Mouse (Mus musculus) E14TG2a.4 (cell line): ENCODE results near the gene Rtl9.

Experiments
- H3K27me3 ChIP-seq: 2 replicates; pipeline ENCODE4 v1.6.1; 2014; ENCODE audit warnings: low read length, control low read depth; ENCODE audit not compliant: insufficient read depth
- H3K36me3 ChIP-seq: 2 replicates; pipeline ENCODE4 v1.6.1; 2014; ENCODE audit warnings: low read length, control low read depth; ENCODE audit not compliant: insufficient read depth
- H3K4me1 ChIP-seq: replicated peaks from 2 replicates; pipeline ENCODE4 v1.6.1; 2014; ENCODE audit warnings: low read depth, low read length, control low read depth
- H3K4me3 ChIP-seq: replicated peaks from 2 replicates; pipeline ENCODE4 v1.5.1; 2014; ENCODE audit warnings: mild to moderate bottlenecking, low read length
- H3K9me3 ChIP-seq: 2 replicates; pipeline ENCODE4 v1.6.1; 2014; ENCODE audit warnings: low read length, control low read depth
- CTCF ChIP-seq: conservative IDR thresholded peaks from 2 replicates; pipeline ENCODE4 v1.5.1; 2014; ENCODE audit warnings: low read length
- NANOG ChIP-seq: IDR thresholded peaks from 2 replicates; pipeline ENCODE4 v1.6.1; 2014; ENCODE audit warnings: borderline replicate concordance, low read length, mixed read lengths
- POU5F1 ChIP-seq: IDR thresholded peaks from 2 replicates; pipeline ENCODE4 v1.6.1; 2014; ENCODE audit warnings: low read length, borderline replicate concordance

Gene Rtl9

DNA sequence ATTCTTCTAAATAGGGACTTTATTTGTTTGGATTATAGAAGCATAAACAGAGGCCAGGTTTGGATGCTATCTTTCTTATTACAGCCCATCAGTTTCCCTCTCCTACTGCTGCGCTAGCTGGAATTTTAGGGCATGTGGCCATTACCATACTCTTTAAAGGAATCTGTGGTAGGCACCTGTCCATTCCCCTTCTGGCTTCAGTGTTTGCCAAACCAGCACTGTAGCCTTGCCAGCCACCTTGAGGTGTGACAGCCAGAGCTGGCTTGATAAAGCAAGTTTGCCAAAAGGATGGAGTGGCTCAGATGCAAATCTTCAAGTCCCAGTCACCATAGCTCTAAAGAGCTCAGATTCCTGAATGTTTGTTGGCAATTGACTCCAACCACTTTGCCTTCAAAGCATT, 32.3 kb upstream of the Rtl9 start:
- Histone ChIP-seq H3K9me3 (no peaks in the 10 kb centered on the region), H3K27me3 (no peaks in the 10 kb centered on the region), H3K36me3 (no peaks in the 10 kb centered on the region), H3K4me3 (no peak overlapping the region), H3K4me1 (peaks cover 14% of the 10 kb centered on the region)
- TF ChIP-seq NANOG: no peak
- TF ChIP-seq CTCF: no peak
- no peak for TF ChIP-seq POU5F1

DNA sequence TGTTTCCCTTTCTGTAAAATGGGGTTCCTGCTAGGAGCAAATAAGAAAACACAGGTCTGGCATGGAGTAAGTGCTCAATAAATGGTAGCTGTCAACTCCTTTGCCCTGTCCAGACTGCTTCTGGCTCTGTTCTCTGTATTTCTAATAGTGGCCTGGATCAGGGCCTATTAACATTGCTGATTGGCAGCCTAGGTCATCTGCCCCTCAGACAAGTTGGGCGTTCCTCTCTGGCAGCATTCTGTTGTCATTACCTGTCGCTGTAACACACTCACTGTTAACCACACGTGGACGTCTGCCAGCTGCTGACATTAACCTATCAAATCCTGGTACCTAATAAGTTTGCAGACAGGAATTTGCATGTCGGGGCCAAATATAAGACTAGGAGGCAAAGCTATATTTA, 31.8 kb upstream of the Rtl9 start:
- peaks cover 12% of the 10 kb centered on the region for H3K4me1 ChIP-seq
- no peak for TF ChIP-seq CTCF
- no peak for TF ChIP-seq NANOG
- TF ChIP-seq POU5F1: no peak
- H3K9me3 ChIP-seq: no peaks in the 10 kb centered on the region
- no peak overlapping the region for H3K4me3 ChIP-seq
- H3K27me3 ChIP-seq: no peaks in the 10 kb centered on the region
- no peaks in the 10 kb centered on the region for H3K36me3 ChIP-seq

DNA sequence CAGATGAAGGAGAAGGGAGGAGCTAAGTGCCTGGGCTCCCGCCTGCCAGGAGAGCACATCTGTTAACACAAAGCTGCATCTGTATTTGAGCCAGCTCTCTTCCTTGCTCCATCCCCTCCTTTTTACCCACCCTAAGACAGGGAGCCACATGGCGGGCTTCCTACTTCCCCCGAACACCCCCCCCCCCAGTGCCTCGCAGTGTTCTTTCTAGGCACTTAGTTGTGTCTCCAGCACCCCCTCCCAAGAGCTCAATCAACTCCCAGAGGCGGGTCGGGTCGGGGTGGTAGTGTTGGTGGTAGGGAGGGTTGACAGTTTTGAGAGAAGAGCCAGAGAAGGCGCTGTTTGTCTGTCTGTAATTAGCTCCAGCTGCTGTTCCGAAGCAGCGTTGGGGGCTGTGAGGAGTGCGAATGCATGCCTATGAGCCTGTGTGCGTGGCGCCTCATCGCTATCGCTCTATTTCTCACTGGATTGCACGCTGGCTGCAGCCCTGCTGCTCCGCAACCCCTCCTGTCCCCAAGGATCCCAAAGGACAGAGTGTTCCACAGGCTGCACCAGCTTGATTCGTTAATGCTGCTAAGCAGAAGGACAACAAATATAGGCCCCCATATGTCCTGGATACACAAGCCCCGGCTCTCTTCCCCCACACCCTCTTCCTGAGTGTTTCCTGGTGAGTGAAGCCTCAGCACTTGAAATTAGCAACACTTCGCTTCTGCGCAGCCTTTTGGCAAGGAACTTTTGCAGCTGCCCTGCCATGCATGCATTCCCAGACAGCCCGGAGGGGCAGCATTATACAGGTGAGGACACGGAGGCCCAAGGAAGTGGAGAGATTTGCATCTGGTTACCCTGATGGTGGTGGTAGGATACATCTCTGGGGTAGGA, 18.7 kb upstream of the Rtl9 start:
- Histone ChIP-seq H3K27me3 (peaks cover 14% of the 10 kb centered on the region; the same call in 1 of the 2 replicates), H3K9me3 (no peaks in the 10 kb centered on the region), H3K36me3 (no peaks in the 10 kb centered on the region), H3K4me1 (no peaks in the 10 kb centered on the region), H3K4me3 (peak overlapping the region; percentile 35; the same call in 1 of the 2 replicates)
- TF ChIP-seq POU5F1 (no peak), CTCF (no peak), NANOG (no peak)

DNA sequence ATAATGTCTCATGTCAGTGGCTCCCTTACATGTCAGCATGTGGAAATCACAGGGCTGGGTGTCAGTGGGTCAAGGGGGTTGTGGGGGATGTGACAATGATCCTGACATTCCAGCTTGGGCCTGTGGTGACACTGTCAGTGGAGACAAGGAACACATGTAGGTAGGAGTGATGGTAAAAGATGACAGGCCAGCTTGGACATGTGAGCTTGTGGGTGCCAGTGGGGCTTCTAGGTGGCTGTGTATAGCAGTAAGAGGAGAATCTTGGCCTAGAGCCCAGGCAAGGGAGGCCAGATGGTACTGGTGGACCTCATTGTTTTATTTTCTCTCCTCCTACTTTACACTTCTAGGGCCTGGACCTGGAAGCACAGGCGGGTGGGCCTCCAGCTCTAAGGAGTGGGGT, 16.7 kb upstream of the Rtl9 start:
- Histone ChIP-seq H3K27me3 (peaks cover 14% of the 10 kb centered on the region; the same call in 1 of the 2 replicates), H3K36me3 (no peaks in the 10 kb centered on the region), H3K4me1 (no peaks in the 10 kb centered on the region), H3K9me3 (no peaks in the 10 kb centered on the region), H3K4me3 (no peak overlapping the region)
- no peak for TF ChIP-seq NANOG
- TF ChIP-seq POU5F1: no peak
- TF ChIP-seq CTCF: no peak

DNA sequence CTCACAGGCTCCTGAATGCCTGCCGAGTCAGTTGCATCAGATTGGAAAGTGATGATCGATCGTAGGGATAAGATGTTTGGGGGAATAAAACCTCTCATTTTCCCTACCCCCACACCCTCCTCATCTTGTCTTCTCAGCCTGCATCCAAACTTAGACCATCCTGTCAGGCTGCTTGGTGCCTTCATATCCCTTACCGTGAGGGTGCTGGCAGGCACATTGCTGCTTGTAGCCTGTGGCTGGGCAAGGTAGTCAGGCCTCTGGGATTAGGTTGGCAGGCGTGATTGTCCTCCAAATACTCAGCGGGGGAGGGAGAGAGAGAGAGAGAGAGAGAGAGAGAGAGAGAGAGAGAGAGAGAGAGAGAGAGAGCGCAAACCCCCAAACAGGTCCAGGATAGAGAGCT, 11.2 kb upstream of the Rtl9 start:
- Histone ChIP-seq H3K4me3 (no peak overlapping the region), H3K9me3 (no peaks in the 10 kb centered on the region), H3K27me3 (no peaks in the 10 kb centered on the region), H3K36me3 (no peaks in the 10 kb centered on the region), H3K4me1 (no peaks in the 10 kb centered on the region)
- TF ChIP-seq CTCF (no peak), NANOG (no peak), POU5F1 (no peak)

DNA sequence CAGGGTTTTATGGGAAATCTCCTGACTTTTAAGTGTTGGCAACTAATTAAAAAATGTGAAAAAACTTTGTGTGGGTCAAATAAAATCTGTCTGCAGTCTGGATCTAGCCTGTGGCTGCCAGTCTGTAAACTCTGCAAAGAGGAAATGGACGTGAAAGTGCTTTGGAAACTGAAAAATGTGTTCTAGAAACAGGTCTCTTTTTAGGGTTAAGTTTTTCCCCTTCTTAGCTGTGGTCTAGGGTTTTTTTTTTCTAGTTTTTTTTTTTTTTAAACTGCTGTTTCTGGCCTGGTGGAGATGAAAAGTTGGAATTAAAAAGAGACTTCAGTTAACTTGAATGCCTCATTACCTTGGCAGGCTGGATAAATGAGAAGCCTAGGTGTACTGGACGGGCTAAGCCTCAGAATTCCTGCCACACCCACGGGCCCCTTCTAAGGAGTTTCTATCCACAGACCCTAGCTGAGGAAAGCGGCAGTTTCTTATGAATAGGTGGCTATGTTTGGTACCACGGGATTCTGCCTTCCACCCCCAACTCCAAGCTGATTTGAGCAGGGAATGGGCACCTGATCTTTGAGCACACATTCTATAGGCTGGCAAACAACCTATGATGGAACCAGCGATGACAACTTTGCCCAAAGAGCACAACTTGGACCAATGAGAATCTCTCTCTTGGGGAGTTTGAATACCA, 8.3 kb upstream of the Rtl9 start:
- Histone ChIP-seq H3K27me3 (no peaks in the 10 kb centered on the region), H3K36me3 (no peaks in the 10 kb centered on the region), H3K9me3 (no peaks in the 10 kb centered on the region), H3K4me3 (no peak overlapping the region), H3K4me1 (no peaks in the 10 kb centered on the region)
- TF ChIP-seq CTCF (no peak), POU5F1 (no peak), NANOG (no peak)

DNA sequence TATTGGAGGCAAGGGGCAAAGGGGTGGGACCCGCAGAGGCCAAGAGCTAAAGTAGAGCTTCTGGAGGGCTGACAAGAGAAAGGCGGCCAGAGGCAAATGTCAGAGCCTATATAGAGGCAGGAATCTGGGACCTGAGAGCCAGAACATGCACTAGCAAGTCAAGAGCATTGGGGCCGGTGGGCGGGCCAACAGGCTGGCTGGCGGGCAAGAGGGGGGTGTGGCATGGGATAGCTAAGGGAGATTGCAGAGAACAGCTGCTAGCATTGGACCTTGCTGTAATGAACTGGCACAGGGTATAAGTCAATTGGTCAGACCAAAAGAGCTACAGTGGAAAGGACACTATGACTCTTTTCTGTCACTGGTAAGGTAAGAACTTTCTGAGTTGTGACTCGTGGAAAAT, 1.8 kb upstream of the Rtl9 start:
- TF ChIP-seq NANOG (no peak), POU5F1 (no peak), CTCF (no peak)
- H3K9me3 ChIP-seq: no peaks in the 10 kb centered on the region
- H3K4me1 ChIP-seq: no peaks in the 10 kb centered on the region
- no peak overlapping the region for H3K4me3 ChIP-seq
- H3K36me3 ChIP-seq: no peaks in the 10 kb centered on the region
- H3K27me3 ChIP-seq: no peaks in the 10 kb centered on the region

DNA sequence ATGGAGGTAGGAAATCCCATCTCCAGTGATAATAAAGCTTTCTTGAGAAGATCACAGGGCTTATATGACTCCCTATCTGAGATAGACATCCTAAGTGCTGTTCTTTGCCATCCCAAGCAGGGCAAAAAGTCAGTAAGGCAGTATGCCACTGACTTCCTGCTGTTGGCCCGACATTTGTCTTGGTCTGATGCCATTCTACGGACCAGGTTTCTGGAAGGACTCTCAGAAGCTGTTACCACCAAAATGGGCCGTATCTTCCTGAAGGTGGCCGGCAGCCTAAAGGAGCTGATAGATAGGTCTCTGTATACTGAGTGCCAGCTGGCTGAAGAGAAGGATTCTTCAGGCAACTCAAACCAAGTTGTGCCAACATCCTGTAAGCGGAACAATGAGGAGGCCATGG, 3.8 kb downstream of the Rtl9 start:
- H3K36me3 ChIP-seq: no peaks in the 10 kb centered on the region
- H3K4me3 ChIP-seq: no peak overlapping the region
- TF ChIP-seq POU5F1 (no peak), NANOG (no peak), CTCF (no peak)
- no peaks in the 10 kb centered on the region for H3K27me3 ChIP-seq
- no peaks in the 10 kb centered on the region for H3K4me1 ChIP-seq
- no peaks in the 10 kb centered on the region for H3K9me3 ChIP-seq

DNA sequence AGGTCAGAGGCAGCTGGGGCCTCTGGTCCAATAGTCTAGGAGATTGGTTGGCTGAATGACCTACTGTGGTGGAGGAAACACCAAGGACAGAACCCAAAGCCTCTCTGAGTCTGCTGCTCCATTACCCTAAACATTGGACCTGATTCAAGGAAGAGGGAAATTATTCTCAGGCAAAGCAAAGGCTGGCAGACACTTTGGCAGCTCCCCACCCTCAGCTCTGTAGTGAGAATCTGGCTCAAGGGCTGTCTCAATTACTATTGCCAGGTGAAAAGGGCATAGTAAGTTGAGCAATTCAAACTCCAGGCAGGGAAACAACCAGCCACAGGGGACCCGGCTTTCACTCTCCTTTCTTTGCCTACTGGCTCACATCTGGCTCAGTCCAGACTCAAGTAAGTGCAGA, 6.5 kb downstream of the Rtl9 start:
- H3K4me3 ChIP-seq: no peak overlapping the region
- TF ChIP-seq POU5F1 (no peak), CTCF (no peak), NANOG (no peak)
- no peaks in the 10 kb centered on the region for H3K27me3 ChIP-seq
- H3K9me3 ChIP-seq: no peaks in the 10 kb centered on the region
- H3K4me1 ChIP-seq: no peaks in the 10 kb centered on the region
- H3K36me3 ChIP-seq: no peaks in the 10 kb centered on the region
